Comparison of ENCODE assay signal across 7 mouse cellular contexts in genomic region chr10:67647777-67648727, GRCm38 (mm10).
DNase-seq lines count a peak whose midpoint lies in the region; ATAC-seq lines count a peak whose summit lies in the region.

No protein-coding gene starts in this region.

- H3K9ac ChIP-seq in embryonic facial prominence, embryonic 11.5 days (replicated peaks; ENCODE audit: low read length) = no peak overlapping the region
- H3K9ac ChIP-seq in heart, embryonic 15.5 days = no peak overlapping the region
- H3K9ac ChIP-seq in midbrain, embryonic 13.5 days (replicated peaks) = no peak overlapping the region

- H3K9me3 ChIP-seq in embryonic facial prominence, embryonic 11.5 days (replicated peaks; ENCODE audit: control insufficient read depth, low read length) = no peaks in the 10 kb centered on the region
- no peaks in the 10 kb centered on the region for H3K9me3 ChIP-seq in heart, embryonic 15.5 days (replicated peaks)
- H3K9me3 ChIP-seq in limb, embryonic 10.5 days (replicated peaks) = no peaks in the 10 kb centered on the region
- H3K9me3 ChIP-seq in midbrain, embryonic 13.5 days = no peaks in the 10 kb centered on the region

- no peak overlapping the region for H3K27ac ChIP-seq in embryonic facial prominence, embryonic 11.5 days (replicated peaks; ENCODE audit: low read depth, low read length)
- peak overlapping the region; percentile 4; the same call in 1 of the 2 replicates for H3K27ac ChIP-seq in heart, embryonic 15.5 days
- H3K27ac ChIP-seq in limb, embryonic 10.5 days = peak overlapping the region; percentile 14; the same call in 1 of the 2 replicates
- H3K27ac ChIP-seq in midbrain, embryonic 13.5 days = no peak overlapping the region

- no peaks in the 10 kb centered on the region for H3K36me3 ChIP-seq in embryonic facial prominence, embryonic 11.5 days (replicated peaks; ENCODE audit: control insufficient read depth, insufficient read depth, low read depth, low read length)
- no peaks in the 10 kb centered on the region for H3K36me3 ChIP-seq in heart, embryonic 15.5 days
- H3K36me3 ChIP-seq in limb, embryonic 10.5 days = no peaks in the 10 kb centered on the region
- no peaks in the 10 kb centered on the region for H3K36me3 ChIP-seq in midbrain, embryonic 13.5 days

- no peaks in the 10 kb centered on the region for H3K27me3 ChIP-seq in embryonic facial prominence, embryonic 11.5 days (ENCODE audit: control insufficient read depth, insufficient read depth, low read length)
- H3K27me3 ChIP-seq in heart, embryonic 15.5 days = no peaks in the 10 kb centered on the region
- H3K27me3 ChIP-seq in limb, embryonic 10.5 days (ENCODE audit: low read depth, poor library complexity, severe bottlenecking) = peaks cover 11% of the 10 kb centered on the region
- 0 out of 2 replicates have a peak, but pooled peaks cover 2% of the 10 kb centered on the region for H3K27me3 ChIP-seq in midbrain, embryonic 13.5 days

- ATAC-seq in embryonic facial prominence, embryonic 11.5 days (replicated peaks; ENCODE audit: insufficient number of reproducible peaks, low FRiP score, low TSS enrichment, low read depth) = no peak
- peak; percentile 17; the same call in 1 of the 2 replicates for ATAC-seq in heart, embryonic 15.5 days (replicated peaks; ENCODE audit: insufficient number of reproducible peaks, insufficient read depth, low FRiP score, low read depth)
- no peak for ATAC-seq in midbrain, embryonic 13.5 days
- ATAC-seq in megakaryocyte-erythroid progenitor cell, adult 5-6 weeks (replicated peaks; ENCODE audit: low FRiP score, low TSS enrichment, poor library complexity, severe bottlenecking) = no peak

- no peaks in the 10 kb centered on the region; the same call in 1 of the 2 replicates for H3K4me1 ChIP-seq in embryonic facial prominence, embryonic 11.5 days (ENCODE audit: control insufficient read depth, insufficient read depth, low read length)
- peaks cover 30% of the 10 kb centered on the region for H3K4me1 ChIP-seq in heart, embryonic 15.5 days (replicated peaks)
- H3K4me1 ChIP-seq in limb, embryonic 10.5 days = peaks cover 25% of the 10 kb centered on the region
- H3K4me1 ChIP-seq in midbrain, embryonic 13.5 days (replicated peaks) = peaks cover 13% of the 10 kb centered on the region

- H3K4me3 ChIP-seq in embryonic facial prominence, embryonic 11.5 days (ENCODE audit: low read depth, low read length) = no peak overlapping the region
- H3K4me3 ChIP-seq in heart, embryonic 15.5 days = peak overlapping the region; percentile 33
- peak overlapping the region; percentile 38 for H3K4me3 ChIP-seq in limb, embryonic 10.5 days
- peak overlapping the region; percentile 25 for H3K4me3 ChIP-seq in midbrain, embryonic 13.5 days (replicated peaks)

- 21% methylated on average over 20 of the region's 20 CpGs for WGBS in embryonic facial prominence, embryonic 11.5 days
- WGBS in heart, embryonic 15.5 days = 23% methylated on average over 20 of the region's 20 CpGs
- 28% methylated on average over 20 of the region's 20 CpGs for WGBS in limb, embryonic 10.5 days
- WGBS in midbrain, embryonic 13.5 days = 34% methylated on average over 20 of the region's 20 CpGs

- H3K4me2 ChIP-seq in embryonic facial prominence, embryonic 11.5 days (ENCODE audit: low read depth, low read length) = peak overlapping the region; percentile 36
- peak overlapping the region; percentile 57 for H3K4me2 ChIP-seq in heart, embryonic 15.5 days
- peak overlapping the region; percentile 49 for H3K4me2 ChIP-seq in midbrain, embryonic 13.5 days (replicated peaks)

- DNase-seq in adrenal gland, adult 2 months = peak; percentile 82
- peak; percentile 54 for DNase-seq in embryonic facial prominence, embryonic 11.5 days (ENCODE audit: low spot score)
- DNase-seq in limb, embryonic 10.5 days (ENCODE audit: low spot score) = no peak
- DNase-seq in thymus, postnatal 36 days = peak; percentile 12 to 22

Comparison
In these comparisons a context has a peak if more than half of its experiments do, and no peak if none do; other contexts are left out.
1. H3K27ac ChIP-seq: peak in heart, embryonic 15.5 days (single experiment) and limb, embryonic 10.5 days (single experiment); none in embryonic facial prominence, embryonic 11.5 days (single experiment) and midbrain, embryonic 13.5 days (single experiment).
2. Peak in every context shown above with its lines, with median percentiles within 50 percentile points of each other: H3K4me2 ChIP-seq.